Mouse (Mus musculus): ENCODE measurements at regions not wholly inside any gene's neighbourhood (a gene's known extent, or its start where the extent isn't known, plus 50 kb on each side); places are given as distances from the start of the nearest gene placed in this dataset.

DNA sequence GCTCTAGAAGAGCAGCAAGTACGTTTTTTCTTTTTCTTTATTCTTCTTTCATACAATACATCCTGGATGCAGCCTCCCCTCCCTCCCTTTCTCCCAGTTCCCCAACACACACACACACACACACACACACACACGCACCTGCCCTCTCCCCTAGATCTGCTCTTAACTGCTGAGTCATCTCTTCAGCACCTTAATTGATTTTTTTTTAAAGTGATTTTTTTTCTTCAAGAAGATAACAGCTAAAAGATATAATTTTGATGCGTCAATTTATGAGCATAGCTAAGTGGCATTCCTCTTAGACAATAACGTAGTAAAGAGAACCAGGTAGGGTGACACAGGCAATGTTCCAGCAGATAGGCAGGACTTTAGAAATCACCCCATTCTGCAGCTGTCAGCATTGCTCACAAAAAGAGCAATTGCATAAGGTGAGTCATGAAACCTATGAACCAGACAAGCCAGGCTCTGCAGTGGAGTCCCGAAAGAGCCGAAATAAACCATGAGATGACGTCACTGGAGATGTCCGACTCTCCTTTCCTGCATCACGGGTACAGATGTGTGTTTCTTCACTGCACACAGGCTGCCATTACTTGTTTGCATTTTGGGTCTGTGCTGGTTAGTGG is 63.9 kb upstream of the Tnrc6a start:
- H3K4me1 ChIP-seq, result no peaks in the 10 kb centered on the region
- H3K4me2 ChIP-seq (replicated peaks), result no peak overlapping the region
- H3K36me3 ChIP-seq, result no peaks in the 10 kb centered on the region
- no peak for ATAC-seq (ENCODE audit: insufficient number of reproducible peaks, low FRiP score, low TSS enrichment, low read depth)
- WGBS, result 76% methylated on average over 9 of the region's 9 CpGs
- no peak overlapping the region for H3K27ac ChIP-seq (replicated peaks)
- H3K27me3 ChIP-seq, result no peaks in the 10 kb centered on the region
- H3K9ac ChIP-seq, result no peak overlapping the region
- H3K4me3 ChIP-seq (replicated peaks), result no peak overlapping the region
- no peaks in the 10 kb centered on the region for H3K9me3 ChIP-seq (replicated peaks)

GRCm38 (mm10) chr7:123063264-123064011 is 60.2 kb upstream of the Tnrc6a start:
- H3K36me3 ChIP-seq, result no peaks in the 10 kb centered on the region
- ATAC-seq (ENCODE audit: insufficient number of reproducible peaks, low FRiP score, low TSS enrichment, low read depth), result no peak
- WGBS, result 59% methylated on average over 13 of the region's 13 CpGs

DNA sequence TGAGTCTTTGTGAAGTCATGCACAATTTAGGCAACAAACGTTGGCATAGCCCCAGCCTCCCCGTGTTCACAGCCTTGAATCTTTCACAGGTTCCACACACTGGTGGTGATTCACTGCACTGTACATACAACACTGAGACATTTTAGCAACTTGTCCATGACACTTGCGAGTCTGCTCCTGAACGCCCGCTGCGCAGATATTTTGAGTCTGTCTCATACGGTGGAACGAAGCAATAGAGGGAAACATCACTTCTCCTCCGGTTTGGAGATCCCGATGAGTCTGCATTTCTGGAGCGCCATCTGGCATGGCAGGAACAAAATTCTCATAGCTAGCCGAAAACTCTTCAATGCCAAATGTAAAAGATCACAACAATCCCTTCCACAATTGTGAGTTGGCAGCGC is 57.7 kb upstream of the Tnrc6a start:
- peaks cover 11% of the 10 kb centered on the region for H3K4me1 ChIP-seq
- H3K4me3 ChIP-seq (replicated peaks), result no peak overlapping the region
- no peak overlapping the region for H3K4me2 ChIP-seq (replicated peaks)
- no peak overlapping the region for H3K27ac ChIP-seq (replicated peaks)
- WGBS, result 77% methylated on average over 13 of the region's 13 CpGs
- no peaks in the 10 kb centered on the region for H3K9me3 ChIP-seq (replicated peaks)
- ATAC-seq (ENCODE audit: insufficient number of reproducible peaks, low FRiP score, low TSS enrichment, low read depth), result no peak
- H3K36me3 ChIP-seq, result no peaks in the 10 kb centered on the region
- no peaks in the 10 kb centered on the region for H3K27me3 ChIP-seq
- no peak overlapping the region for H3K9ac ChIP-seq

More at GRCm38 (mm10) chr7:123063264-123064011, 60.2 kb upstream of the Tnrc6a start:
- no peaks in the 10 kb centered on the region for H3K9me3 ChIP-seq (replicated peaks)
- no peak overlapping the region for H3K4me3 ChIP-seq (replicated peaks)
- H3K27ac ChIP-seq (replicated peaks), result no peak overlapping the region
- H3K27me3 ChIP-seq, result no peaks in the 10 kb centered on the region
- H3K4me2 ChIP-seq (replicated peaks), result no peak overlapping the region
- H3K9ac ChIP-seq, result no peak overlapping the region
- H3K4me1 ChIP-seq, result peaks cover 3% of the 10 kb centered on the region; the same call in 1 of the 2 replicates

DNA sequence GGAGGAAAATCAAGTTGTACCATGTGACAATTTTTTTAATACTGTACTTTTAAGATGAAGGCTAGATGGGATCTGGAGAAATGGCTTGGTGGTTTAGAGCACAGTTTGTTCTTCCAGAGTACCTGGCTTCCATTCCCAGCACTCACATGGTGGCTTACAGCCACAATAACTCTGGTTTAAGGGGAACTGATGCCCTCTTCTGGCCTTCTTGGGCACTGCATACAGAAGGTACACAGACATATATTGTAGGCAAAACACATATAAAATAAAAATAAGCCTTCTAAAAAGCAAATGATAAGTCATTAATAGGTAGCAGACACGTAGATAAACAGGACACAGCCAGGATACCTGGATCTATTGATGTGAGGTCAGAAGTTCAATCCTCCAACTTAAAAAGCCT is 56.3 kb upstream of the Tnrc6a start:
- H3K9me3 ChIP-seq (replicated peaks), result no peaks in the 10 kb centered on the region
- H3K4me1 ChIP-seq, result peaks cover 11% of the 10 kb centered on the region
- no peak overlapping the region for H3K9ac ChIP-seq
- no peak for ATAC-seq (ENCODE audit: insufficient number of reproducible peaks, low FRiP score, low TSS enrichment, low read depth)
- no peak overlapping the region for H3K4me3 ChIP-seq (replicated peaks)
- H3K27ac ChIP-seq (replicated peaks), result no peak overlapping the region
- no peak overlapping the region for H3K4me2 ChIP-seq (replicated peaks)
- WGBS, result 95% methylated on average over 1 of the region's 1 CpGs
- no peaks in the 10 kb centered on the region for H3K27me3 ChIP-seq
- H3K36me3 ChIP-seq, result no peaks in the 10 kb centered on the region

DNA sequence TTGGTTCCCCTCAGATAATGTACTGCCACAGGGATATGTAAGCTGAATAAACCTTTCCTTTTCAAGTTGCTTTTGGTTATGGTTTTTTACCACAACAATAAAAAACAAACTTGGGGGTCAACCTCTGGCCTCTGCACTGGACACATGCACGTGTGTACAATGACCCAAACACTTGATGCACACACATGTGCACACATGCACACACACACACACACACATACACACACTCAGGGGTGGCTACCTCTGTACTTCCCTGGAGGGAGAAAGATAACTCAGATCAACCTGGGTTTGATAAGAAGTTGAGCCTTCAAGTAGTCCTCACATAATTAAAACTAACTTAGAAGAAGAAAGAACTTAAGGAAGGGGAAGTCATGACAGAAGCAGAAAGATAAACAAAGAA is 55.4 kb upstream of the Tnrc6a start:
- no peak overlapping the region for H3K27ac ChIP-seq (replicated peaks)
- no peak overlapping the region for H3K4me2 ChIP-seq (replicated peaks)
- WGBS, result 63% methylated on average over 1 of the region's 1 CpGs
- no peaks in the 10 kb centered on the region for H3K9me3 ChIP-seq (replicated peaks)
- H3K4me1 ChIP-seq, result peaks cover 11% of the 10 kb centered on the region
- no peak for ATAC-seq (ENCODE audit: insufficient number of reproducible peaks, low FRiP score, low TSS enrichment, low read depth)
- no peaks in the 10 kb centered on the region for H3K36me3 ChIP-seq
- H3K9ac ChIP-seq, result no peak overlapping the region
- H3K27me3 ChIP-seq, result no peaks in the 10 kb centered on the region
- no peak overlapping the region for H3K4me3 ChIP-seq (replicated peaks)

- Histone ChIP-seq H3K9me3 (replicated peaks) (no peaks in the 10 kb centered on the region), H3K9ac (no peak overlapping the region), H3K4me3 (replicated peaks) (no peak overlapping the region), H3K36me3 (no peaks in the 10 kb centered on the region), H3K4me2 (replicated peaks) (no peak overlapping the region), H3K27ac (replicated peaks) (peak overlapping the region; percentile 4; the same call in 1 of the 2 replicates), H3K4me1 (peaks cover 11% of the 10 kb centered on the region), H3K27me3 (no peaks in the 10 kb centered on the region)
- 22% methylated on average over 9 of the region's 9 CpGs for WGBS
- 0 out of 2 replicates have a peak, but pooled peaks have one; percentile 29 for ATAC-seq (ENCODE audit: insufficient number of reproducible peaks, low FRiP score, low TSS enrichment, low read depth)
These were observed 54.9 kb upstream of the Tnrc6a start for GRCm38 (mm10) chr7:123068715-123069273.

GRCm38 (mm10) chr7:123069280-123069679 is 54.4 kb upstream of the Tnrc6a start:
- WGBS, result 42% methylated on average over 4 of the region's 4 CpGs
- no peaks in the 10 kb centered on the region for H3K9me3 ChIP-seq (replicated peaks)
- no peak for ATAC-seq (ENCODE audit: insufficient number of reproducible peaks, low FRiP score, low TSS enrichment, low read depth)
- no peak overlapping the region for H3K9ac ChIP-seq
- peaks cover 11% of the 10 kb centered on the region for H3K4me1 ChIP-seq
- H3K4me3 ChIP-seq (replicated peaks), result no peak overlapping the region
- H3K36me3 ChIP-seq, result no peaks in the 10 kb centered on the region
- H3K27me3 ChIP-seq, result no peaks in the 10 kb centered on the region
- H3K4me2 ChIP-seq (replicated peaks), result no peak overlapping the region
- peak overlapping the region; percentile 4; the same call in 1 of the 2 replicates for H3K27ac ChIP-seq (replicated peaks)

GRCm38 (mm10) chr7:123070861-123071260 is 52.8 kb upstream of the Tnrc6a start:
- no peak overlapping the region for H3K9ac ChIP-seq
- H3K4me2 ChIP-seq (replicated peaks), result no peak overlapping the region
- no peak for ATAC-seq (ENCODE audit: insufficient number of reproducible peaks, low FRiP score, low TSS enrichment, low read depth)
- H3K27me3 ChIP-seq, result no peaks in the 10 kb centered on the region
- no peaks in the 10 kb centered on the region for H3K36me3 ChIP-seq
- H3K27ac ChIP-seq (replicated peaks), result no peak overlapping the region
- no peak overlapping the region for H3K4me3 ChIP-seq (replicated peaks)
- H3K4me1 ChIP-seq, result peaks cover 11% of the 10 kb centered on the region
- WGBS, result 59% methylated on average over 4 of the region's 4 CpGs
- H3K9me3 ChIP-seq (replicated peaks), result no peaks in the 10 kb centered on the region
